Mouse (Mus musculus) intestine, embryonic 15.5 days (tissue): Measurements from ENCODE around the gene Cadm2. TPM values are rescaled to one million over a fixed set of nuclear protein-coding genes. Genes with fewer than 3 reads are reported as not detected.

Experiments used
- ATAC-seq: fragments of 200-750 bp; cut with Nextera tagmentation; 2 replicates; pipeline ENCODE4 v1.8.0; 2017; ENCODE audit warnings: moderate TSS enrichment, moderate library complexity
- H3K27ac ChIP-seq: fragments of 300-500 bp; sonication (generic); 2 replicates; pipeline ENCODE4 v1.5.1; 2015; ENCODE audit warnings: mild to moderate bottlenecking, inconsistent platforms
- H3K27me3 ChIP-seq: fragments of 300-500 bp; sonication (generic); replicated peaks from 2 replicates; pipeline ENCODE4 v1.6.1; 2015; ENCODE audit warnings: inconsistent platforms
- H3K36me3 ChIP-seq: fragments of 300-500 bp; sonication (generic); 2 replicates; pipeline ENCODE4 v1.6.1; 2015; ENCODE audit warnings: inconsistent platforms
- H3K4me1 ChIP-seq: fragments of 300-500 bp; sonication (generic); replicated peaks from 2 replicates; pipeline ENCODE4 v1.6.1; 2015; ENCODE audit warnings: inconsistent platforms
- H3K4me2 ChIP-seq: fragments of 300-500 bp; sonication (generic); replicated peaks from 2 replicates; pipeline ENCODE4 v1.6.1; 2015; ENCODE audit warnings: mild to moderate bottlenecking, inconsistent platforms
- H3K4me3 ChIP-seq: fragments of 300-500 bp; sonication (generic); replicated peaks from 2 replicates; pipeline ENCODE4 v1.5.1; 2015; ENCODE audit warnings: inconsistent platforms
- H3K9ac ChIP-seq: fragments of 300-500 bp; sonication (generic); 2 replicates; pipeline ENCODE4 v1.6.1; 2015; ENCODE audit warnings: inconsistent platforms
- H3K9me3 ChIP-seq: fragments of 300-500 bp; sonication (generic); 2 replicates; pipeline ENCODE4 v1.6.1; 2016; ENCODE audit warnings: inconsistent platforms
- WGBS: fragments of 180-500 bp; shearing (Covaris S2); methylation state at CpG from one replicate; pipeline ENCODE4 v1.1.7; 2015; 5-methylcytosine and 5-hydroxymethylcytosine counted together
- polyA plus RNA-seq: library from polyadenylated mRNA; unstranded; fragments of >200 nt; fragmentation: Nextera tagmentation; extraction: Ambion mirVana; gene quantifications from 2 replicates; pipeline ENCODE4 v1.2.1, GENCODE M21; 2015

Gene Cadm2
- polyA plus RNA-seq, 1 experiment from 2014 or later: 0.75 TPM

GRCm38 (mm10) chr16:66892359-66892758 lies 728.3 kb downstream of the Cadm2 start:
- no peak overlapping the region for H3K4me3 ChIP-seq
- H3K4me1 ChIP-seq: no peaks in the 10 kb centered on the region
- H3K27ac ChIP-seq: no peak overlapping the region
- H3K36me3 ChIP-seq: no peaks in the 10 kb centered on the region
- no peak overlapping the region for H3K9ac ChIP-seq
- H3K9me3 ChIP-seq: no peaks in the 10 kb centered on the region
- no peaks in the 10 kb centered on the region for H3K27me3 ChIP-seq
- WGBS: 88% methylated on average over 6 of the region's 6 CpGs
- H3K4me2 ChIP-seq: no peak overlapping the region
- ATAC-seq: no peak

DNA sequence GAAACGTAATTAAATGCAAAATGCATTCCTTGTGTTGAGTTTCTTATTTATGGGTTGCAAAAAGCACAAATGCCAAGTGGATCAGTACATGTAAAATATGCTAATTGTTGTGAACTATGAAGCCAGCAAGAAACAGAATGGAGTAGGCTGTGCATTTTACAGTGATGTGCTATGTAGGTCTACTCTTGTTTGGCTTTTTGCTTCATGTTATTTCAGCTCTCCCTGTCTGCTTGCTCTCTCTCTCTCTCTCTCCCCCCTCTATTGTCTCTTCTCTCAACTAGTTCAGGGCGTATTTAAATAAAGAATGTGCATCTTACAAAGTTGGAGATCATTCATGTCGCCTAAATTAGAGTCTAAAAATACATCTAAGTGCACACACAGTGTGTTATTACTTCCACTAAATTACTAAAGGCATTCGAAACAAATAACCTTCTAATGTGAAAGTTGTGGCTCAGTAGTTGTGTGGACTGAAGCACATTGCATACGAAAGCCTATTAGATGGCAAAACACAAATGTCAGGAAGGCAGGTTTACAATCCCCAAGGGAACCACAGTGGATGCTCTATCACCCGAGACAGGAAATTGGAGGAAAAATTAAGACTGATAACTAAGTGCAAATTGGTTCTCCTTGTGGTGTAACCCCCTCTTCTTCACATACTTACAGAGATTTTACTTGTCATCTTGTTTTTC lies 729.0 kb downstream of the Cadm2 start:
- Histone ChIP-seq H3K4me1 (no peaks in the 10 kb centered on the region), H3K4me2 (no peak overlapping the region), H3K27ac (no peak overlapping the region), H3K9ac (no peak overlapping the region), H3K36me3 (no peaks in the 10 kb centered on the region), H3K4me3 (no peak overlapping the region), H3K9me3 (no peaks in the 10 kb centered on the region), H3K27me3 (no peaks in the 10 kb centered on the region)
- ATAC-seq: no peak
- WGBS: 76% methylated on average over 6 of the region's 6 CpGs

GRCm38 (mm10) chr16:66889907-66890306 lies 730.8 kb downstream of the Cadm2 start:
- Histone ChIP-seq H3K9me3 (no peaks in the 10 kb centered on the region), H3K9ac (no peak overlapping the region), H3K4me3 (no peak overlapping the region), H3K4me2 (no peak overlapping the region), H3K4me1 (no peaks in the 10 kb centered on the region), H3K36me3 (no peaks in the 10 kb centered on the region), H3K27ac (no peak overlapping the region), H3K27me3 (no peaks in the 10 kb centered on the region)
- ATAC-seq: no peak
- WGBS: 88% methylated on average over 8 of the region's 8 CpGs

GRCm38 (mm10) chr16:66882597-66882996 lies 738.1 kb downstream of the Cadm2 start:
- Histone ChIP-seq H3K27me3 (no peaks in the 10 kb centered on the region), H3K4me2 (no peak overlapping the region), H3K4me1 (no peaks in the 10 kb centered on the region), H3K36me3 (no peaks in the 10 kb centered on the region), H3K27ac (no peak overlapping the region), H3K9ac (no peak overlapping the region), H3K4me3 (no peak overlapping the region), H3K9me3 (no peaks in the 10 kb centered on the region)
- ATAC-seq: no peak
- WGBS: 44% methylated on average over 3 of the region's 3 CpGs

GRCm38 (mm10) chr16:66871201-66871600 lies 749.5 kb downstream of the Cadm2 start:
- WGBS: 77% methylated on average over 3 of the region's 3 CpGs
- no peak overlapping the region for H3K4me3 ChIP-seq
- no peak overlapping the region for H3K27ac ChIP-seq
- no peaks in the 10 kb centered on the region for H3K27me3 ChIP-seq
- H3K4me2 ChIP-seq: no peak overlapping the region
- no peak overlapping the region for H3K9ac ChIP-seq
- no peaks in the 10 kb centered on the region for H3K4me1 ChIP-seq
- no peaks in the 10 kb centered on the region for H3K36me3 ChIP-seq
- H3K9me3 ChIP-seq: no peaks in the 10 kb centered on the region
- no peak for ATAC-seq

DNA sequence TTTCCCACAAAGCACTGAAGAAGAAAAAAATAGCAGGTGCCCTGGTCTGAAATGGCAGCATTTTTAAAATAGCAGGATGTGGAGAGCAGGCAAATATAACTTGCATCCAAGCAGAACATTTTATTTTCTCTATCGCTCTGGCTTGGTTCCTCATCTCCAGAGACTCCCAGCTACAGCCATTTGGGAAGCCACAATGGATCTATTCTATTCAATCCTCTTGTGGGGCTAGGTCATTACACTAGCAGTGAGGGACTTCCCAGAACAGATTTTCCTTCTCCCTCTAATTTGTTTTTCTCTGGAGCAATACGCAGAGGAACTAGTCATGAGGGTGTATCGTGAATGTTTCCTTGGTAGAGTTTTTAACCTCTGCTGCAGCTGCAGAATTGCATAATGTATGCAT lies 769.7 kb downstream of the Cadm2 start:
- no peak overlapping the region for H3K27ac ChIP-seq
- H3K9ac ChIP-seq: no peak overlapping the region
- WGBS: 71% methylated on average over 3 of the region's 3 CpGs
- ATAC-seq: no peak
- H3K36me3 ChIP-seq: no peaks in the 10 kb centered on the region
- H3K4me3 ChIP-seq: no peak overlapping the region
- H3K4me1 ChIP-seq: no peaks in the 10 kb centered on the region
- H3K27me3 ChIP-seq: no peaks in the 10 kb centered on the region
- H3K4me2 ChIP-seq: no peak overlapping the region
- H3K9me3 ChIP-seq: no peaks in the 10 kb centered on the region

DNA sequence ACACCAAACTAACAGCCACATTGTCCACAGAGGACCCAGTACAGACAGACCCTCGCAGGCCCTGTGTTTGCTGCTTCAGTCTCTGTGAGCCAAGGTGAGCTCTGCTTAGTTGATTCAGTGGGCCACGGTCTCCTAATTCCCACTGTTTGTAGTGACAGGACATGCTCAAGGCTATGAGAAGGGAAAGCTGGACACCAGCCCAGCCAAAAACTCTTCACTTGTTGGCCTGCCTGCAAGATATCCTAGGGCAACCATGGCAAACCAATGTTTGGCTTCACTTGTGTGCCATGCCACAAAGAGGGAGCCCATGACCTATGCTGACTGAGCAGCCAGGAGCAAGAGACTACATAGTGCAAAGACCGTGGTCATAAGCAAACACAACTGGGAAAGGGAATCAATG lies 795.8 kb downstream of the Cadm2 start:
- ATAC-seq: no peak
- Histone ChIP-seq H3K36me3 (no peaks in the 10 kb centered on the region), H3K9me3 (no peaks in the 10 kb centered on the region), H3K4me3 (no peak overlapping the region), H3K27ac (no peak overlapping the region), H3K27me3 (no peaks in the 10 kb centered on the region), H3K4me2 (no peak overlapping the region), H3K9ac (no peak overlapping the region), H3K4me1 (no peaks in the 10 kb centered on the region)
- 83% methylated on average over 3 of the region's 3 CpGs for WGBS

- Histone ChIP-seq H3K9me3 (no peaks in the 10 kb centered on the region), H3K36me3 (no peaks in the 10 kb centered on the region), H3K4me3 (no peak overlapping the region), H3K4me1 (no peaks in the 10 kb centered on the region), H3K27ac (no peak overlapping the region), H3K9ac (no peak overlapping the region), H3K27me3 (no peaks in the 10 kb centered on the region), H3K4me2 (no peak overlapping the region)
- ATAC-seq: no peak
Observed at GRCm38 (mm10) chr16:66811495-66811894, 809.2 kb downstream of the Cadm2 start.

DNA sequence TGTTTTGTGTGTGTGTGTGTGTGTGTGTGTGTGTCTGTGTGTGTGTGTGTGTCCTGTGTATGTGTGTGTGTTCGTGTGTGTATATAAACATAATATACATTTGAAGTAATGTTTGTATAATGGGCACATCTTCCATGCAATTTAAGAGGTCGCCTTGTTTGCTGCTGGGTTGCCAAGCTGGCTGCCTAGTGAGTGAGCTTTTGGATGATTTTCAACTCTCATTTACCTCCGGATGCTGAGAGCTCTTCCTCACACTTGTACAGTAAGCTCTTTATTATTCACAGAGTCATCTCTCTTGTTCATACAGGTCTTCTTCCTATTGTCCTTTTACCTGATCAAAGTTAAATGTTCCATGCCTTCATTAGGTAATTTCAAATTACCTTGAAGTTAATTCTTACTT lies 822.5 kb downstream of the Cadm2 start:
- Histone ChIP-seq H3K27ac (no peak overlapping the region), H3K4me2 (no peak overlapping the region), H3K36me3 (no peaks in the 10 kb centered on the region), H3K4me1 (no peaks in the 10 kb centered on the region), H3K9ac (no peak overlapping the region), H3K27me3 (no peaks in the 10 kb centered on the region), H3K9me3 (no peaks in the 10 kb centered on the region), H3K4me3 (no peak overlapping the region)
- no peak for ATAC-seq
- WGBS: 56% methylated on average over 3 of the region's 3 CpGs

GRCm38 (mm10) chr16:66793067-66793466 lies 827.6 kb downstream of the Cadm2 start:
- Histone ChIP-seq H3K4me3 (no peak overlapping the region), H3K27me3 (no peaks in the 10 kb centered on the region), H3K4me1 (no peaks in the 10 kb centered on the region), H3K36me3 (no peaks in the 10 kb centered on the region), H3K27ac (no peak overlapping the region), H3K4me2 (no peak overlapping the region), H3K9ac (no peak overlapping the region), H3K9me3 (no peaks in the 10 kb centered on the region)
- 83% methylated on average over 3 of the region's 3 CpGs for WGBS
- ATAC-seq: no peak

DNA sequence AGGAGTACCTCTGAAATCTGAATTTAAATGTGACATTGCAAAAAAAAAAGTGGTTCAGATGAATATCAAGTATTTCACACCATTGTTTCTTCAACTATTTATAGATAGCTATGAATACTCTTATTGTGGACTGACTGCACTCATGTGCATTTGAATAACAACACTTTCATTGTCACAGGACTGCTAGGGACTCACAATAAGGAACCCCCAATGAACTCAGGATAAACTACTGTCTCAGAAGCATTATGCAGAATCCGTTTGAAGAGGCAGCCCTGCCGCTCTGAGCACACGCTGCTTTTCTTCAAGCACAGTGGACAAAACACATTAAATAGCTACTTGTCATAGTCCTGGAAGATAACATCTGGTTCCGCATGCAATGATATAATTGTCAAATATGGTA lies 848.8 kb downstream of the Cadm2 start:
- H3K4me3 ChIP-seq: no peak overlapping the region
- H3K4me2 ChIP-seq: no peak overlapping the region
- WGBS: 54% methylated on average over 4 of the region's 4 CpGs
- H3K9me3 ChIP-seq: no peaks in the 10 kb centered on the region
- no peaks in the 10 kb centered on the region for H3K27me3 ChIP-seq
- H3K4me1 ChIP-seq: no peaks in the 10 kb centered on the region
- no peak for ATAC-seq
- no peak overlapping the region for H3K9ac ChIP-seq
- no peak overlapping the region for H3K27ac ChIP-seq
- H3K36me3 ChIP-seq: no peaks in the 10 kb centered on the region

DNA sequence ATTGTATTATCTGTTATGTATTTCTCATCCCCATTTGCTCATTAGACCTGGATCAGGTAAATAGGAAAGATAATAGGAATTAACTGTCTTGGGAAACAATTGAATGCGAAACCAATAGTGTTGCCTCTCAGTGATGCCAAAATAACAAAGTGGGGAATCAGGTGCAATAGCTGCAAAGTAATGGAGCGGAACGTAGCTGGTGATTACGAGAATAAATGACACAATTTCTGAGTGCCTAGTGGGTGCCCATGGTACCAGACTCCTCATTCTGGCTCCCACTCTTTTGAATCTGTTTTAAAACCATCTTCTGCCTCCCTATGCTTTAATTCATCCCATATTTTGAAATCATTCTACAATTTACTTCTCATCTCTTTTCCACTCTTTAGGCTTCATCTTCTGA lies 851.2 kb downstream of the Cadm2 start:
- H3K27me3 ChIP-seq: no peaks in the 10 kb centered on the region
- H3K4me2 ChIP-seq: no peak overlapping the region
- H3K27ac ChIP-seq: no peak overlapping the region
- no peak overlapping the region for H3K9ac ChIP-seq
- no peak overlapping the region for H3K4me3 ChIP-seq
- H3K4me1 ChIP-seq: no peaks in the 10 kb centered on the region
- ATAC-seq: no peak
- 92% methylated on average over 4 of the region's 4 CpGs for WGBS
- no peaks in the 10 kb centered on the region for H3K9me3 ChIP-seq
- no peaks in the 10 kb centered on the region for H3K36me3 ChIP-seq

- no peak overlapping the region for H3K4me2 ChIP-seq
- H3K9me3 ChIP-seq: no peaks in the 10 kb centered on the region
- H3K9ac ChIP-seq: no peak overlapping the region
- WGBS: 60% methylated on average over 4 of the region's 4 CpGs
- no peaks in the 10 kb centered on the region for H3K27me3 ChIP-seq
- H3K4me1 ChIP-seq: no peaks in the 10 kb centered on the region
- no peak overlapping the region for H3K27ac ChIP-seq
- H3K36me3 ChIP-seq: no peaks in the 10 kb centered on the region
- no peak overlapping the region for H3K4me3 ChIP-seq
- no peak for ATAC-seq
Observed at GRCm38 (mm10) chr16:66768684-66769389, 851.9 kb downstream of the Cadm2 start.
